Mouse (Mus musculus): ENCODE measurements around the gene Rpl41.

GRCm38 (mm10) chr10:128503532-128503931, 45.6 kb downstream of the Rpl41 start:
- no peak for TF ChIP-seq POLR2A (IDR thresholded peaks at IDR 0.05; ENCODE audit: low read depth, low read length)
- TF ChIP-seq CTCF (IDR thresholded peaks at IDR 0.05; ENCODE audit: borderline replicate concordance, insufficient read depth, low read length): no peak

All from embryonic fibroblast, embryonic 13.5 days (primary cell).